Mouse (Mus musculus) liver, adult 2 months (tissue): ENCODE results near the gene Tbc1d12. TPM values are rescaled to one million over a fixed set of nuclear protein-coding genes. Genes with fewer than 3 reads are reported as not detected.

Experiments used
- DNase-seq: peaks from one replicate; pipeline ENCODE4 v3.0.0-alpha.2; 2011; ENCODE audit warnings: low read depth, low spot score; ENCODE audit errors: extremely low read depth
- H3K27ac ChIP-seq: fragments of 200-500 bp; replicated peaks from 2 replicates; pipeline ENCODE4 v1.5.1; 2012; ENCODE audit warnings: low read depth, mild to moderate bottlenecking, control low read depth, inconsistent platforms, low read length; ENCODE audit not compliant: insufficient read depth
- H3K27me3 ChIP-seq: fragments of 200-500 bp; 2 replicates; pipeline ENCODE4 v1.6.1; 2012; ENCODE audit warnings: mild to moderate bottlenecking, moderate library complexity, low read length, inconsistent platforms; ENCODE audit not compliant: control insufficient read depth, insufficient read depth
- H3K36me3 ChIP-seq: fragments of 200-500 bp; 2 replicates; pipeline ENCODE4 v1.6.1; 2012; ENCODE audit warnings: low read length, inconsistent platforms; ENCODE audit not compliant: control insufficient read depth, insufficient read depth
- H3K4me1 ChIP-seq: fragments of 200-500 bp; 2 replicates; pipeline ENCODE4 v1.6.1; 2011; ENCODE audit warnings: low read length; ENCODE audit not compliant: control insufficient read depth, insufficient read depth
- H3K4me3 ChIP-seq: fragments of 200-500 bp; 2 replicates; pipeline ENCODE4 v1.5.1; 2011; ENCODE audit warnings: low read depth, mild to moderate bottlenecking, control low read depth, low read length, moderate library complexity; ENCODE audit not compliant: insufficient read depth
- H3K79me2 ChIP-seq: fragments of 200-500 bp; 2 replicates; pipeline ENCODE4 v1.6.1; 2012; ENCODE audit warnings: inconsistent platforms, mild to moderate bottlenecking, low read length, moderate library complexity; ENCODE audit not compliant: control insufficient read depth, insufficient read depth
- H3K9ac ChIP-seq: fragments of 200-500 bp; 2 replicates; pipeline ENCODE4 v1.6.1; 2012; ENCODE audit warnings: low read depth, mild to moderate bottlenecking, control low read depth, inconsistent platforms, low read length
- CTCF ChIP-seq: fragments of 200-500 bp; IDR thresholded peaks from 2 replicates; pipeline ENCODE4 v1.5.1; 2011; ENCODE audit warnings: low read depth, low read length, control low read depth
- POLR2A ChIP-seq: fragments of 200-500 bp; IDR thresholded peaks from 2 replicates; pipeline ENCODE4 v1.6.1; 2011; ENCODE audit warnings: low read length, control low read depth; ENCODE audit not compliant: insufficient read depth; ENCODE audit errors: extremely low read depth
- WGBS: fragments of 180-500 bp; shearing (Covaris S2); methylation state at CpG from one replicate; pipeline ENCODE4 v1.1.7; 2018; 5-methylcytosine and 5-hydroxymethylcytosine counted together
- polyA plus RNA-seq: library from polyadenylated mRNA; depleted of rRNA; stranded (reverse); fragments of >200 nt; gene quantifications from 2 replicates; pipeline ENCODE4 v1.2.3, GENCODE M21; 2012; rRNA removed
- total RNA-seq: library from RNA; depleted of rRNA; stranded (reverse); fragments of >200 nt; gene quantifications from 2 replicates; pipeline ENCODE4 v1.2.3, GENCODE M21; 2014; rRNA removed

Tbc1d12 gene
- total and polyA plus RNA-seq, 2 experiments: 2.2 to 5.9 TPM

GRCm38 (mm10) chr19:38944590-38945307 is 108.4 kb downstream of the Tbc1d12 start:
- WGBS: 94% methylated on average over 2 of the region's 2 CpGs
- Histone ChIP-seq H3K79me2 (no peaks in the 10 kb centered on the region), H3K36me3 (peaks cover 2% of the 10 kb centered on the region; the same call in 1 of the 2 replicates), H3K9ac (no peak overlapping the region), H3K4me1 (no peaks in the 10 kb centered on the region), H3K27me3 (no peaks in the 10 kb centered on the region), H3K27ac (no peak overlapping the region), H3K4me3 (no peak overlapping the region)
- no peak for DNase-seq
- TF ChIP-seq CTCF: no peak
- no peak for TF ChIP-seq POLR2A

Other genes starting within 250 kb of the Tbc1d12 start
- gene Noc3l, start 17.3 kb upstream of the Tbc1d12 start, total RNA-seq: 2.4 and 3.2 TPM in 2 replicates
- gene Noc3l, start 17.3 kb upstream of the Tbc1d12 start, polyA plus RNA-seq: 1.4 and 2.0 TPM in 2 replicates
- gene Hells, start 94.3 kb downstream of the Tbc1d12 start, total RNA-seq: 0.92 and 1.5 TPM in 2 replicates
- 0.11 and 0.20 TPM in 2 replicates for gene Hells, start 94.3 kb downstream of the Tbc1d12 start, polyA plus RNA-seq
- 17.3 and 55.8 TPM in 2 replicates for gene Cyp2c55, start 170.4 kb downstream of the Tbc1d12 start, total RNA-seq
- 3.5 and 11.6 TPM in 2 replicates for gene Cyp2c55, start 170.4 kb downstream of the Tbc1d12 start, polyA plus RNA-seq
- gene Cyp2c65, start 224.4 kb downstream of the Tbc1d12 start, total RNA-seq: 0.09 TPM in 1 of 2 replicates, not detected in the other
- gene Cyp2c65, start 224.4 kb downstream of the Tbc1d12 start, polyA plus RNA-seq: not detected in 2 replicates